Mouse (Mus musculus) brain, embryonic 18.5 days (tissue): ENCODE results near the gene Il9r.

Source experiments
- DNase-seq: peaks from one replicate; pipeline ENCODE4 v3.0.0-alpha.2; 2012; ENCODE audit warnings: low read depth, low spot score

Gene Il9r

GRCm38 (mm10) chr11:32160341-32160740 lies 39.7 kb downstream of the Il9r start:
- DNase-seq = no peak

GRCm38 (mm10) chr11:32159176-32159575 lies 40.9 kb downstream of the Il9r start:
- DNase-seq = no peak

GRCm38 (mm10) chr11:32157791-32158594 lies 42.1 kb downstream of the Il9r start:
- peak; percentile 92 for DNase-seq

GRCm38 (mm10) chr11:32156854-32157630 lies 43.0 kb downstream of the Il9r start:
- no peak for DNase-seq

GRCm38 (mm10) chr11:32153216-32153615 lies 46.9 kb downstream of the Il9r start:
- no peak for DNase-seq

- no peak for DNase-seq
Observed at GRCm38 (mm10) chr11:32152814-32153213, 47.3 kb downstream of the Il9r start.

GRCm38 (mm10) chr11:32151243-32151642 lies 48.8 kb downstream of the Il9r start:
- DNase-seq = no peak

- DNase-seq = no peak
Observed at GRCm38 (mm10) chr11:32149605-32150004, 50.5 kb downstream of the Il9r start.

GRCm38 (mm10) chr11:32142771-32143170 lies 57.3 kb downstream of the Il9r start:
- no peak for DNase-seq

- DNase-seq = no peak
Observed at GRCm38 (mm10) chr11:32141627-32142586, 58.2 kb downstream of the Il9r start.

- no peak for DNase-seq
Observed at GRCm38 (mm10) chr11:32141034-32141433, 59.0 kb downstream of the Il9r start.

- no peak for DNase-seq
Observed at GRCm38 (mm10) chr11:32139528-32139961, 60.5 kb downstream of the Il9r start.

GRCm38 (mm10) chr11:32138614-32138964 lies 61.5 kb downstream of the Il9r start:
- no peak for DNase-seq

GRCm38 (mm10) chr11:32137719-32138613 lies 62.1 kb downstream of the Il9r start:
- no peak for DNase-seq
